Mouse (Mus musculus): ENCODE measurements at regions not wholly inside any gene's neighbourhood (a gene's known extent, or its start where the extent isn't known, plus 50 kb on each side); places are given as distances from the start of the nearest gene placed in this dataset.

GRCm38 (mm10) chr15:37080931-37081330 is 73.4 kb upstream of the Zfp706 start:
- TF ChIP-seq CTCF (IDR thresholded peaks at IDR 0.05; ENCODE audit: low read depth) = no peak
- TF ChIP-seq EP300 (IDR thresholded peaks at IDR 0.05; ENCODE audit: low read depth) = no peak

Measured in heart, postnatal 0 days (tissue).